Mouse (Mus musculus) CH12.LX (cell line): ENCODE measurements around the gene Fgf14. TPM values are rescaled to one million over a fixed set of nuclear protein-coding genes. Genes with fewer than 3 reads are reported as not detected.

Experiments used
- DNase-seq: peaks from one replicate; pipeline ENCODE4 v3.0.0-alpha.2; 2013; ENCODE audit errors: extremely low read depth
- H3K27ac ChIP-seq: 2 replicates; pipeline ENCODE4 v1.5.1; 2012; ENCODE audit warnings: low read depth, mild to moderate bottlenecking, control low read depth, moderate library complexity; ENCODE audit not compliant: insufficient read depth
- H3K27me3 ChIP-seq: replicated peaks from 2 replicates; pipeline ENCODE3; 2012; ENCODE audit warnings: inconsistent platforms
- H3K36me3 ChIP-seq, 2 experiments: replicated peaks in 1 of 2; 2 replicates each; pipeline versions ENCODE3 to v1.6.1; 2012; ENCODE audit warnings: inconsistent platforms in 1 of 2, low read length in 1 of 2, mild to moderate bottlenecking in 1 of 2, mixed read lengths in 1 of 2, moderate library complexity in 1 of 2; ENCODE audit not compliant: control insufficient read depth in 1 of 2, insufficient read depth in 1 of 2
- H3K4me1 ChIP-seq, 2 experiments: 2 replicates each; pipeline ENCODE4 v1.6.1; 2012; ENCODE audit warnings: inconsistent platforms in 1 of 2, moderate library complexity in 1 of 2; ENCODE audit not compliant: insufficient read depth in 2 of 2, control insufficient read depth in 1 of 2
- H3K4me2 ChIP-seq: 2 replicates; pipeline ENCODE4 v1.6.1; 2012; ENCODE audit warnings: low read depth, mild to moderate bottlenecking, control low read depth; ENCODE audit not compliant: poor library complexity, insufficient read depth, severe bottlenecking
- H3K4me3 ChIP-seq, 3 experiments: fragments of 150-350 bp in 1 of 3; sonication (generic) in 1 of 3; replicated peaks in 1 of 3; 2 replicates each; pipeline versions ENCODE3 to v1.5.1; 2011 to 2012; ENCODE audit warnings: low read depth in 2 of 3, low read length in 2 of 3, mild to moderate bottlenecking in 2 of 3, moderate library complexity in 2 of 3, control low read depth in 1 of 3, improper control_type of control experiment in 1 of 3, inconsistent platforms in 1 of 3, mixed read lengths in 1 of 3; ENCODE audit not compliant: poor library complexity in 1 of 3
- H3K79me2 ChIP-seq: replicated peaks from 2 replicates; pipeline ENCODE4 v1.6.1; 2012; ENCODE audit warnings: mild to moderate bottlenecking, moderate library complexity; ENCODE audit not compliant: control insufficient read depth, poor library complexity, insufficient read depth, severe bottlenecking; ENCODE audit errors: extremely low read depth
- H3K9ac ChIP-seq: 2 replicates; pipeline ENCODE4 v1.6.1; 2012; ENCODE audit warnings: low read depth, mild to moderate bottlenecking, control low read depth, moderate library complexity; ENCODE audit not compliant: insufficient read depth
- H3K9me3 ChIP-seq: replicated peaks from 2 replicates; pipeline ENCODE3; 2012; ENCODE audit warnings: low read length, inconsistent platforms, mixed read lengths
- EP300 ChIP-seq: IDR thresholded peaks from 2 replicates; pipeline ENCODE4 v1.6.1; 2011; ENCODE audit warnings: low read length, improper control_type of control experiment
- ETS1 ChIP-seq: conservative IDR thresholded peaks from 2 replicates; pipeline ENCODE4 v1.6.1; 2012; ENCODE audit warnings: low read depth, mild to moderate bottlenecking, inconsistent platforms, low read length, improper control_type of control experiment, moderate library complexity
- HCFC1 ChIP-seq: IDR thresholded peaks from 2 replicates; pipeline ENCODE4 v1.6.1; 2012; ENCODE audit warnings: low read depth, mild to moderate bottlenecking, inconsistent platforms, low read length, improper control_type of control experiment
- JUN ChIP-seq: IDR thresholded peaks from 2 replicates; pipeline ENCODE4 v1.6.1; 2011; ENCODE audit warnings: low read depth, mild to moderate bottlenecking, low read length, improper control_type of control experiment, moderate library complexity; ENCODE audit not compliant: insufficient read depth
- KAT2A ChIP-seq: IDR thresholded peaks from 2 replicates; pipeline ENCODE4 v1.6.1; 2012; ENCODE audit warnings: low read length, improper control_type of control experiment, inconsistent platforms; ENCODE audit not compliant: insufficient replicate concordance
- MAX ChIP-seq: IDR thresholded peaks from 2 replicates; pipeline ENCODE4 v1.6.1; 2011; ENCODE audit warnings: low read length, improper control_type of control experiment
- MAZ ChIP-seq: IDR thresholded peaks from 2 replicates; pipeline ENCODE4 v1.6.1; 2012; ENCODE audit warnings: low read depth, mild to moderate bottlenecking, inconsistent platforms, low read length, improper control_type of control experiment, moderate library complexity
- MXI1 ChIP-seq: IDR thresholded peaks from 2 replicates; pipeline ENCODE4 v1.6.1; 2011; ENCODE audit warnings: mild to moderate bottlenecking, low read depth, low read length, improper control_type of control experiment
- POLR2A ChIP-seq: IDR thresholded peaks from 2 replicates; pipeline ENCODE4 v1.6.1; 2011; ENCODE audit warnings: low read depth, mild to moderate bottlenecking, improper control_type of control experiment, low read length
- RAD21 ChIP-seq: IDR thresholded peaks from 2 replicates; pipeline ENCODE4 v1.6.1; 2011; ENCODE audit warnings: low read depth, mild to moderate bottlenecking, low read length, improper control_type of control experiment, moderate library complexity
- RCOR1 ChIP-seq: conservative IDR thresholded peaks from 2 replicates; pipeline ENCODE4 v1.6.1; 2012; ENCODE audit warnings: low read depth, mild to moderate bottlenecking, inconsistent platforms, low read length, improper control_type of control experiment
- SMC3 ChIP-seq: IDR thresholded peaks from 2 replicates; pipeline ENCODE4 v1.6.1; 2011; ENCODE audit warnings: low read depth, low read length, improper control_type of control experiment
- TBP ChIP-seq: conservative IDR thresholded peaks from 2 replicates; pipeline ENCODE4 v1.6.1; 2011; ENCODE audit warnings: low read depth, low read length, improper control_type of control experiment
- TCF12 ChIP-seq: IDR thresholded peaks from 2 replicates; pipeline ENCODE4 v1.6.1; 2014; ENCODE audit warnings: low read depth, mild to moderate bottlenecking, inconsistent platforms, low read length, improper control_type of control experiment
- UBTF ChIP-seq: IDR thresholded peaks from 2 replicates; pipeline ENCODE4 v1.6.1; 2012; ENCODE audit warnings: low read depth, mild to moderate bottlenecking, inconsistent platforms, low read length, improper control_type of control experiment, moderate library complexity
- USF2 ChIP-seq: conservative IDR thresholded peaks from 2 replicates; pipeline ENCODE4 v1.6.1; 2011; ENCODE audit warnings: low read depth, low read length, improper control_type of control experiment
- ZKSCAN1 ChIP-seq: IDR thresholded peaks from 2 replicates; pipeline ENCODE4 v1.6.1; 2012; ENCODE audit warnings: low read depth, inconsistent platforms, low read length, improper control_type of control experiment, borderline replicate concordance
- ZNF384 ChIP-seq: IDR thresholded peaks from 2 replicates; pipeline ENCODE4 v1.6.1; 2012; ENCODE audit warnings: low read depth, low read length, improper control_type of control experiment, inconsistent platforms
- dilution Hi-C: fragments of 300-500 bp; cut with MboI; formaldehyde crosslinking; loops from 2 replicates; pipeline ENCODE4 v1.14.3; 2020; ENCODE audit warnings: low sequenced_read_pairs; ENCODE audit not compliant: extremely low pct_unique_long_range_greater_than_20kb, extremely low pct_ligation_motif_present
- in situ Hi-C: fragments of 300-500 bp; cut with MboI; formaldehyde crosslinking; loops from 3 replicates; pipeline ENCODE4 v1.14.3; 2019; ENCODE audit warnings: low sequenced_read_pairs, low pct_ligation_motif_present, low pct_unique_long_range_greater_than_20kb, mixed read lengths
- polyA plus RNA-seq: library from polyadenylated mRNA; unstranded; fragments of >175 nt; gene quantifications from 2 replicates; pipeline ENCODE4 v1.2.1, GENCODE M21; 2012; ENCODE audit warnings: low read depth; ENCODE audit not compliant: insufficient read length
- total RNA-seq, 2 experiments: library from RNA; depleted of rRNA; stranded (reverse); fragments of 300-350 nt in 1 of 2; fragments of >200 nt in 1 of 2; gene quantifications; 2 replicates each; pipeline ENCODE4 v1.2.3; 2012 to 2014

Gene Fgf14
- total and polyA plus RNA-seq, 3 experiments = not detected

- Histone ChIP-seq H3K4me1 (no peaks in the 10 kb centered on the region), H3K9me3 (no peaks in the 10 kb centered on the region), H3K9ac (no peak overlapping the region), H3K36me3 (no peaks in the 10 kb centered on the region), H3K4me2 (no peak overlapping the region), H3K4me3 (no peak overlapping the region), H3K79me2 (no peaks in the 10 kb centered on the region), H3K27ac (no peak overlapping the region), H3K27me3 (no peaks in the 10 kb centered on the region)
- in situ Hi-C loops (no loop called here), dilution Hi-C loops (no loop called here)
- DNase-seq = no peak
- TF ChIP-seq TBP = no peak
- TF ChIP-seq KAT2A = no peak
Measured at GRCm38 (mm10) chr14:124532051-124532450, 144.9 kb downstream of the Fgf14 start.

- H3K36me3 ChIP-seq = no peaks in the 10 kb centered on the region
- no peak overlapping the region for H3K4me3 ChIP-seq
- H3K27ac ChIP-seq = no peak overlapping the region
- dilution Hi-C loops = no loop called here
- DNase-seq = no peak
- H3K4me1 ChIP-seq = no peaks in the 10 kb centered on the region
- H3K4me2 ChIP-seq = no peak overlapping the region
- H3K27me3 ChIP-seq = no peaks in the 10 kb centered on the region
- no peak overlapping the region for H3K9ac ChIP-seq
- no peak for TF ChIP-seq MXI1
- no peak for TF ChIP-seq POLR2A
- no peak for TF ChIP-seq EP300
- TF ChIP-seq SMC3 = no peak
- TF ChIP-seq HCFC1 = no peak
- TF ChIP-seq MAX = no peak
- no peak for TF ChIP-seq RCOR1
- TF ChIP-seq ETS1 = no peak
- no peak for TF ChIP-seq UBTF
- no peak for TF ChIP-seq MAZ
- TF ChIP-seq KAT2A = no peak
- TF ChIP-seq ZKSCAN1 = no peak
- TF ChIP-seq ZNF384 = no peak
- TF ChIP-seq USF2 = no peak
- no peak for TF ChIP-seq TCF12
- TF ChIP-seq JUN = no peak
- TF ChIP-seq RAD21 = no peak
- in situ Hi-C loops = no loop called here
- no peaks in the 10 kb centered on the region for H3K79me2 ChIP-seq
- no peaks in the 10 kb centered on the region for H3K9me3 ChIP-seq
Measured at GRCm38 (mm10) chr14:124512009-124512408, 164.9 kb downstream of the Fgf14 start.
